Mouse (Mus musculus): ENCODE data around the gene Helq.

The Helq gene

GRCm38 (mm10) chr5:100787527-100787926 lies 10.9 kb downstream of the Helq start:
- in situ Hi-C loops (cut with MboI, MseI): no loop called here

GRCm38 (mm10) chr5:100779002-100779401 lies 19.4 kb downstream of the Helq start:
- in situ Hi-C loops (cut with MboI, MseI): no loop called here

- in situ Hi-C loops (cut with MboI, MseI): no loop called here
Measured at GRCm38 (mm10) chr5:100776900-100777299, 21.5 kb downstream of the Helq start.

GRCm38 (mm10) chr5:100775778-100776404 lies 22.5 kb downstream of the Helq start:
- in situ Hi-C loops (cut with MboI, MseI): no loop called here

- in situ Hi-C loops (cut with MboI, MseI): no loop called here
Measured at GRCm38 (mm10) chr5:100771575-100771974, 26.8 kb downstream of the Helq start.

GRCm38 (mm10) chr5:100766026-100766425 lies 32.4 kb downstream of the Helq start:
- in situ Hi-C loops (cut with MboI, MseI): no loop called here

- in situ Hi-C loops (cut with MboI, MseI): no loop called here
Measured at GRCm38 (mm10) chr5:100761736-100762135, 36.7 kb downstream of the Helq start.

GRCm38 (mm10) chr5:100760049-100760663 lies 38.2 kb downstream of the Helq start:
- in situ Hi-C loops (cut with MboI, MseI): no loop called here

GRCm38 (mm10) chr5:100758121-100758520 lies 40.3 kb downstream of the Helq start:
- in situ Hi-C loops (cut with MboI, MseI): no loop called here

GRCm38 (mm10) chr5:100753407-100753806 lies 45.0 kb downstream of the Helq start:
- in situ Hi-C loops (cut with MboI, MseI): no loop called here

- in situ Hi-C loops (cut with MboI, MseI): no loop called here
Measured at GRCm38 (mm10) chr5:100751655-100752054, 46.7 kb downstream of the Helq start.

GRCm38 (mm10) chr5:100750617-100751255 lies 47.7 kb downstream of the Helq start:
- in situ Hi-C loops (cut with MboI, MseI): no loop called here

GRCm38 (mm10) chr5:100738802-100739201 lies 59.6 kb downstream of the Helq start:
- in situ Hi-C loops (cut with MboI, MseI): no loop called here

- in situ Hi-C loops (cut with MboI, MseI): no loop called here
Measured at GRCm38 (mm10) chr5:100736919-100737318, 61.5 kb downstream of the Helq start.

GRCm38 (mm10) chr5:100734535-100734934 lies 63.9 kb downstream of the Helq start:
- in situ Hi-C loops (cut with MboI, MseI): no loop called here

GRCm38 (mm10) chr5:100728757-100729156 lies 69.6 kb downstream of the Helq start:
- in situ Hi-C loops (cut with MboI, MseI): no loop called here

- in situ Hi-C loops (cut with MboI, MseI): no loop called here
Measured at GRCm38 (mm10) chr5:100726001-100726400, 72.4 kb downstream of the Helq start.

GRCm38 (mm10) chr5:100719235-100720088 lies 78.9 kb downstream of the Helq start, which contains the start of gene Hpse:
TSS of gene Hpse (minus strand) at chr5:100719716.
- in situ Hi-C loops (cut with MboI, MseI): no loop called here

- in situ Hi-C loops (cut with MboI, MseI): no loop called here
Measured at GRCm38 (mm10) chr5:100716762-100717161, 81.6 kb downstream of the Helq start.
